Mouse (Mus musculus) embryonic fibroblast, embryonic 13.5 days (primary cell): ENCODE results near the gene Tgfbr1.

ENCODE experiments used
- CTCF ChIP-seq: IDR thresholded peaks from 2 replicates; pipeline ENCODE4 v1.5.1; 2011; ENCODE audit warnings: mild to moderate bottlenecking, control low read depth, low read length, moderate library complexity, borderline replicate concordance; ENCODE audit not compliant: insufficient read depth
- POLR2A ChIP-seq: IDR thresholded peaks from 2 replicates; pipeline ENCODE4 v1.6.1; 2011; ENCODE audit warnings: low read depth, mild to moderate bottlenecking, control low read depth, low read length, moderate library complexity

DNA sequence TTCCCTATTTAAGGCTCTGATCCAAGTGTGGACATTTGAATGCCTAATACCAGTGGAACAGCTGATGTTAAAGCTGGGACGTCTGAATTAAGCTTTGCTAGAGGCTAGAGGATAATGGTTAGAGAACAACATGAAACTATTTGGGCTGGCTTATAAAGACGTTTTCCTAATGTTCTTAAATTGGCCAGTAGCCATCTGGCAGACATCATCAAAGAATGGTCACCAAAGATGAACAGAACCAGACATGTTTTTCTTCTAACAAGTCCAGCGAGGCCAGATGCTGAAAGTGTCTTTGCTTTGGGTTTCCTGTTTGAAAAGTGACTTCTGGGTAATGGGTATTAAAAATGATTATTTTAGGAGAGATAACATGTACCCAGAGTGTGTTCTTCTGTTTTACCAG lies 10.1 kb downstream of the Tgfbr1 start:
- TF ChIP-seq CTCF (no peak), POLR2A (no peak)
